Mouse (Mus musculus): ENCODE measurements around the gene Cdk5. TPM values are rescaled to one million over a fixed set of nuclear protein-coding genes. Genes with fewer than 3 reads are reported as not detected.

Cdk5 gene
- polyA plus RNA-seq, 1 experiment from 2014 or later, result 29.3 TPM

DNA sequence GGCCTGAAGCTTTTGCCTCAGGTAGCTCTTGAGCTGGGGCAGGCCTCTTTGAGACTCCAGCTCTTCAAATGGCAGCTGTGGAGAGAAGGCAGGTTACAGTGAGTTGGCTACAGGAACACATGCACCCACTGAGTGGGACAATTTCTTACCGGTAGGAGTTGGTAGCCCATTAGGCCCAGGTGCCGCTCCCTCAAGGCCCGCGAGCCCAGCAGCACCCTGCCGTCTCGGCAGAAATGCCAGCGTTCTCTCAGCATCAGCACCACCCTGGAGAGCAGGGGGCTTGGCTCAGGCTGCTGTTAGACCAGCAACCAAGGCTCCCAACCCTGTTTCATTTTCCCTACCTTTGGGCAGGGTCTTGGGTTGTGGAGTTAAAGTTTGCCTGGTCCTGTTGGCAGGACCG, 17.9 kb upstream of the Cdk5 start:
- WGBS, result 92% methylated on average over 8 of the region's 8 CpGs
- no peak overlapping the region for H3K4me3 ChIP-seq (ENCODE audit: low read depth, low read length)
- no peak for TF ChIP-seq CTCF (IDR thresholded peaks at IDR 0.05; ENCODE audit: low read depth)
- no peak for TF ChIP-seq EP300 (optimal IDR thresholded peaks at IDR 0.05)
- no peak overlapping the region for H3K4me2 ChIP-seq (replicated peaks; ENCODE audit: low read depth)
- no peaks in the 10 kb centered on the region for H3K27me3 ChIP-seq (ENCODE audit: control insufficient read depth, insufficient read depth, low read length)
- peaks cover 5% of the 10 kb centered on the region for H3K4me1 ChIP-seq (replicated peaks; ENCODE audit: control insufficient read depth, insufficient read depth)
- H3K9me3 ChIP-seq (ENCODE audit: control insufficient read depth, low read length), result no peaks in the 10 kb centered on the region
- H3K9ac ChIP-seq (ENCODE audit: low read length), result no peak overlapping the region
- peaks cover 27% of the 10 kb centered on the region for H3K36me3 ChIP-seq (ENCODE audit: control insufficient read depth, insufficient read depth, low read length)
- H3K27ac ChIP-seq (replicated peaks), result no peak overlapping the region
- DNase-seq (ENCODE audit: low spot score) (no peak), ATAC-seq (ENCODE audit: low FRiP score, low TSS enrichment) (no peak)

- WGBS, result 90% methylated on average over 8 of the region's 8 CpGs
- Histone ChIP-seq H3K27me3 (ENCODE audit: control insufficient read depth, insufficient read depth, low read length) (no peaks in the 10 kb centered on the region), H3K27ac (replicated peaks) (no peak overlapping the region), H3K4me3 (ENCODE audit: low read depth, low read length) (no peak overlapping the region), H3K9me3 (ENCODE audit: control insufficient read depth, low read length) (no peaks in the 10 kb centered on the region), H3K9ac (ENCODE audit: low read length) (no peak overlapping the region), H3K4me1 (replicated peaks; ENCODE audit: control insufficient read depth, insufficient read depth) (no peaks in the 10 kb centered on the region), H3K4me2 (replicated peaks; ENCODE audit: low read depth) (no peak overlapping the region), H3K36me3 (ENCODE audit: control insufficient read depth, insufficient read depth, low read length) (peaks cover 52% of the 10 kb centered on the region)
- TF ChIP-seq CTCF (IDR thresholded peaks at IDR 0.05; ENCODE audit: low read depth) (no peak), EP300 (optimal IDR thresholded peaks at IDR 0.05) (no peak)
- ATAC-seq (ENCODE audit: low FRiP score, low TSS enrichment) (no peak), DNase-seq (ENCODE audit: low spot score) (no peak)
These were observed 10.7 kb upstream of the Cdk5 start for GRCm38 (mm10) chr5:24433993-24434392.

GRCm38 (mm10) chr5:24428596-24428995, 5.3 kb upstream of the Cdk5 start:
- Histone ChIP-seq H3K4me1 (replicated peaks; ENCODE audit: control insufficient read depth, insufficient read depth) (no peaks in the 10 kb centered on the region; the same call in none of the 2 replicates), H3K9ac (ENCODE audit: low read length) (peak overlapping the region; percentile 38), H3K27me3 (ENCODE audit: control insufficient read depth, insufficient read depth, low read length) (no peaks in the 10 kb centered on the region), H3K36me3 (ENCODE audit: control insufficient read depth, insufficient read depth, low read length) (peaks cover 35% of the 10 kb centered on the region), H3K4me3 (ENCODE audit: low read depth, low read length) (peak overlapping the region; percentile 30), H3K4me2 (replicated peaks; ENCODE audit: low read depth) (peak overlapping the region; percentile 55), H3K9me3 (ENCODE audit: control insufficient read depth, low read length) (no peaks in the 10 kb centered on the region), H3K27ac (replicated peaks) (peak overlapping the region; percentile 79; the same call in 1 of the 2 replicates)
- no peak for TF ChIP-seq CTCF (IDR thresholded peaks at IDR 0.05; ENCODE audit: low read depth)
- no peak for TF ChIP-seq EP300 (optimal IDR thresholded peaks at IDR 0.05)
- DNase-seq (ENCODE audit: low spot score) (peak; percentile 79), ATAC-seq (ENCODE audit: low FRiP score, low TSS enrichment) (no peak)
- 22% methylated on average over 9 of the region's 9 CpGs for WGBS

DNA sequence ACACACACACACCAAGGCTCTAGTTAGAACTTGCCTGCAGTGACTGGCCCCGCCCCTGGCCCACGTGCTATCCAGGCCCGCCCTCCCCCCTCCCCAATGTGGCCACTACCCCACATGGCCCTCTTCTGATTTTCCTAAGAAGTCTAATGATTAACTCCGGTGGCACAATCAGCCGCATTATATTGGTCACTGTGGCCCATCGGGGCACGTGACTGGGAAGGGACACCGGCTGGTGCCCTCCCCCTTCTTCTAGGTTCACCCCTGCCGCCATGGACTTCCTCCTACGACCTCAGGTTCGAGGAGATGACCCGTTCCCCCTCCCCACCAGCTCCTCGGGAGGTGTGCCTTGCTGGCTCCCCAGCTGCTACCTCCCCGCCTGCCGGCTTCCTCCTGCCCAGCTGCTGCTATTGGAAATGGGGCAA, 4.7 kb upstream of the Cdk5 start:
- ATAC-seq (ENCODE audit: low FRiP score, low TSS enrichment) (peak; percentile 56), DNase-seq (ENCODE audit: low spot score) (peak; percentile 94)
- Histone ChIP-seq H3K4me3 (ENCODE audit: low read depth, low read length) (peak overlapping the region; percentile 30), H3K36me3 (ENCODE audit: control insufficient read depth, insufficient read depth, low read length) (peaks cover 31% of the 10 kb centered on the region), H3K27me3 (ENCODE audit: control insufficient read depth, insufficient read depth, low read length) (no peaks in the 10 kb centered on the region), H3K9ac (ENCODE audit: low read length) (peak overlapping the region; percentile 38), H3K27ac (replicated peaks) (peak overlapping the region; percentile 79), H3K4me1 (replicated peaks; ENCODE audit: control insufficient read depth, insufficient read depth) (no peaks in the 10 kb centered on the region; the same call in none of the 2 replicates), H3K9me3 (ENCODE audit: control insufficient read depth, low read length) (no peaks in the 10 kb centered on the region), H3K4me2 (replicated peaks; ENCODE audit: low read depth) (peak overlapping the region; percentile 88)
- WGBS, result 18% methylated on average over 14 of the region's 15 CpGs
- no peak for TF ChIP-seq EP300 (optimal IDR thresholded peaks at IDR 0.05)
- TF ChIP-seq CTCF (IDR thresholded peaks at IDR 0.05; ENCODE audit: low read depth), result no peak

GRCm38 (mm10) chr5:24427285-24427633, 3.9 kb upstream of the Cdk5 start:
- H3K36me3 ChIP-seq (ENCODE audit: control insufficient read depth, insufficient read depth, low read length), result peaks cover 25% of the 10 kb centered on the region
- H3K4me2 ChIP-seq (replicated peaks; ENCODE audit: low read depth), result peak overlapping the region; percentile 88
- H3K27me3 ChIP-seq (ENCODE audit: control insufficient read depth, insufficient read depth, low read length), result no peaks in the 10 kb centered on the region
- ATAC-seq (ENCODE audit: low FRiP score, low TSS enrichment) (no peak), DNase-seq (ENCODE audit: low spot score) (peak; percentile 51)
- H3K9ac ChIP-seq (ENCODE audit: low read length), result 0 out of 2 replicates have a peak overlapping the region, but pooled peaks have one; percentile 76
- TF ChIP-seq CTCF (IDR thresholded peaks at IDR 0.05; ENCODE audit: low read depth) (0 out of 2 replicates have a peak, but pooled peaks have one; percentile 9), EP300 (optimal IDR thresholded peaks at IDR 0.05) (no peak)
- 28% methylated on average over 12 of the region's 12 CpGs for whole genome bisulfite sequencing
- H3K4me1 ChIP-seq (replicated peaks; ENCODE audit: control insufficient read depth, insufficient read depth), result no peaks in the 10 kb centered on the region; the same call in none of the 2 replicates
- no peaks in the 10 kb centered on the region for H3K9me3 ChIP-seq (ENCODE audit: control insufficient read depth, low read length)
- H3K27ac ChIP-seq (replicated peaks), result peak overlapping the region; percentile 94
- H3K4me3 ChIP-seq (ENCODE audit: low read depth, low read length), result no peak overlapping the region; the same call in 1 of the 2 replicates

DNA sequence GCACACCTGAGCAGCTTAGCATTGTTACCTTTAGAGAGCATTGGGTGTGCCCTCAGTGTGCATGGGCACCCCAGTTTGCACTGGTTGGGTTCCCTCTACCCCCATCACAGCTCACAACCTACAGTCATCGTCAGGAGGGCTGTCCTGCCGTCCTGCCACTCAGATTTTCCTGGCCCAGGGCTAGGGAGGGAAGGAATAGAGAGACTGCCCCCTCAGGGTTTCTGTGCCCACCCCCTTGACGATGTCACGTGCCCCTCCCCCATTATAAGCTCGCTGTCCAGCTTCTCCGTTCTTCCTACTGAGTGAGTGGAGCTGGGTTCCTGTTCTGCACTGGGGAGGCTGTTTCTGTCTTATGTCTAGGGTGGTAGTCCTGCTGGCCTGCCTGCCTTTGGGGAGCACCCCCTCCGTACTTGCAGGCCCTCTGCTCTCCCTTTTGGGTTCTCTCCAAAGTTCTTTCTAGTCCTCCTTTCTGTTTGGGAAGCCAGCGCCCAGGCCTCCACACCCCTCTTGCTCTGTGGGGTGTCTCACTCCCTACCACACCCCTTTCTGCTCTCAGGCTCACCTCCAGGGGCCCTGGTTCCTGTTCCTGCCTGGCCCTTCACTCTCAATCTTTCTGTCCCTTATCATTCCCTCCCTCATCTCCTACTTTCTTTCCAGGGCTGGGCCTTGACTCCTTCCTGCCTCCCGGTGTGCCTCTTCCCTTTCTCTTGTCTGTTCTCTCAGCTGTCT, 3.4 kb upstream of the Cdk5 start:
- WGBS, result 17% methylated on average over 9 of the region's 9 CpGs
- Histone ChIP-seq H3K4me2 (replicated peaks; ENCODE audit: low read depth) (peak overlapping the region; percentile 88), H3K27ac (replicated peaks) (peak overlapping the region; percentile 94), H3K4me1 (replicated peaks; ENCODE audit: control insufficient read depth, insufficient read depth) (no peaks in the 10 kb centered on the region; the same call in none of the 2 replicates), H3K27me3 (ENCODE audit: control insufficient read depth, insufficient read depth, low read length) (no peaks in the 10 kb centered on the region), H3K4me3 (ENCODE audit: low read depth, low read length) (peak overlapping the region; percentile 68), H3K36me3 (ENCODE audit: control insufficient read depth, insufficient read depth, low read length) (peaks cover 20% of the 10 kb centered on the region), H3K9ac (ENCODE audit: low read length) (peak overlapping the region; percentile 76), H3K9me3 (ENCODE audit: control insufficient read depth, low read length) (no peaks in the 10 kb centered on the region)
- peak; percentile 58 for DNase-seq (ENCODE audit: low spot score)
- no peak for ATAC-seq (ENCODE audit: low FRiP score, low TSS enrichment)
- TF ChIP-seq EP300 (optimal IDR thresholded peaks at IDR 0.05) (no peak), CTCF (IDR thresholded peaks at IDR 0.05; ENCODE audit: low read depth) (no peak)

Data from stomach, postnatal 0 days (tissue).